Mouse (Mus musculus): ENCODE data around the gene Hist2h2ac.
A peak's percentile ranks its signal among the peaks of the same experiment; 100 is the strongest.

Hist2h2ac gene

DNA sequence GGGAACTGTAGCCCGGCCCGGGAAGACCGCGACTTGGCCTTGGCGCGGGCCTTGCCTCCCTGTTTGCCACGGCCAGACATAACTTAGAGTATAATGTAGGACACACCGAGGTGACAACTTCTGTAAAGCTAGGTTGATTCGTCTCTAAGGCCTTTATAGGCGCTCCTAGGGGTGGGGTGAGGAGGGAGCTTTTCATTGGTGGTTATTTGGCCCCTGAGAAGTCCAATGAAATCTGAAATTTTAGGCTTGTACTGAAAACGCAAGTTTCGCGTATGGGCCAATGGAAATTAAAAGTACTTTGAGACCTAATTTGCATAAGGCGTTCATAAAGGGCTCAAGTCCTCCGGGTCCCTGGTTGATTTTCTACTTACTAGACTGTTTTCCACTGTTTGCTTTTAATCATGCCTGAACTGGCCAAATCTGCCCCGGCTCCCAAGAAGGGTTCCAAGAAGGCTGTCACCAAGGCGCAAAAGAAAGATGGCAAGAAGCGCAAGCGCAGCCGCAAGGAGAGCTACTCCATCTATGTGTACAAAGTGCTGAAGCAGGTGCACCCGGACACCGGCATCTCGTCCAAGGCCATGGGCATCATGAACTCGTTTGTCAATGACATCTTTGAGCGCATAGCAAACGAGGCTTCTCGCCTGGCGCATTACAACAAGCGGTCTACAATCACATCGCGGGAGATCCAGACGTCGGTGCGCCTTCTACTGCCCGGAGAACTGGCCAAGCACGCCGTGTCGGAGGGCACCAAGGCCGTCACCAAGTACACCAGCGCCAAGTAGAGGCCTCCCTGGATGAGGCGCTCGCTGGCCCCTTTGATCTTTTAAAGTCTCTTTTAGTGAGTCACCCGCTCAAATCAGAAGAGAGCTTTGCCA is at the start of gene Hist2h2ac, which contains the start of gene Hist2h2be:
Gene Hist2h2ac (minus strand): TSS at position 116 of the 875 bp plus-strand sequence.
Gene Hist2h2be (plus strand): TSS at position 355 of the 875 bp plus-strand sequence.
- peak; percentile 80 for DNase-seq (ENCODE audit: extremely low spot score, low spot score)

DNA sequence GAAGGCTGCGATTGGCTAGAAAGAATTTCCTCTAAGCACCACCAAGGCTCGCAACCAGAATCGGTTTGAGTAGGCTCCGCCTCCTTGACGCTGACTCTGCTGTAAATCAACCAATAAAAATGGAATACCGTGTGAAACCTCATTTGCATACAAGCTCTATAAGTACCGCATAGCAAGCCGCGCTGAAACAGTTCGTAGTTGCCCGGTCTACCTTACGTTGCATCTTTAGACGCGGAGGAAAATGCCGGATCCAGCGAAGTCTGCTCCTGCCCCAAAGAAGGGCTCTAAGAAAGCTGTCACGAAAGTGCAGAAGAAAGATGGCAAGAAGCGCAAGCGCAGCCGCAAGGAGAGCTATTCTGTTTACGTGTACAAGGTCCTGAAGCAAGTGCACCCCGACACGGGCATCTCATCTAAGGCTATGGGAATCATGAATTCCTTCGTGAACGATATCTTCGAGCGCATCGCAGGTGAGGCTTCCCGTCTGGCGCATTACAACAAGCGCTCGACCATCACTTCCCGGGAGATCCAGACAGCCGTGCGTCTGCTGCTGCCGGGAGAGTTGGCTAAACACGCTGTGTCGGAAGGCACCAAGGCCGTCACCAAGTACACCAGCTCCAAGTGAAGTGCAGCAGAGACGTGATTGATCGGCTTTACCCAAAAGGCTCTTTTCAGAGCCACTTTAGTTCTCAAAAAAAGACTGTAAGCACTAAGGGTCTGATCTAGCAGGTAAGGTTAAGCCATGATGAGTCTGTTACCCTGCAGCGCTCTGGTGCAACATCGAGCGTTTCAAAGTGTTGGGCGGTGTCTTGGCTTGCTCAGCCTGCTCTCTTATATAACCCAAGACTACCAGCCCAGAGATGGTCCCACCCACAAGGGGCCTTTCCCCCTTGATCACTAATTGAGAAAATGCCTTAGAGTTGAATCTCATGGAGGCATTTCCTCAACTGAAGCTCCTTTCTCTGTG is 49.1 kb upstream of the Hist2h2ac start, which contains the start of gene Hist2h2bb:
Gene Hist2h2bb (plus strand): TSS at position 242 of the 964 bp plus-strand sequence.
- peak; percentile 92 for DNase-seq (ENCODE audit: extremely low spot score, low spot score)

DNA sequence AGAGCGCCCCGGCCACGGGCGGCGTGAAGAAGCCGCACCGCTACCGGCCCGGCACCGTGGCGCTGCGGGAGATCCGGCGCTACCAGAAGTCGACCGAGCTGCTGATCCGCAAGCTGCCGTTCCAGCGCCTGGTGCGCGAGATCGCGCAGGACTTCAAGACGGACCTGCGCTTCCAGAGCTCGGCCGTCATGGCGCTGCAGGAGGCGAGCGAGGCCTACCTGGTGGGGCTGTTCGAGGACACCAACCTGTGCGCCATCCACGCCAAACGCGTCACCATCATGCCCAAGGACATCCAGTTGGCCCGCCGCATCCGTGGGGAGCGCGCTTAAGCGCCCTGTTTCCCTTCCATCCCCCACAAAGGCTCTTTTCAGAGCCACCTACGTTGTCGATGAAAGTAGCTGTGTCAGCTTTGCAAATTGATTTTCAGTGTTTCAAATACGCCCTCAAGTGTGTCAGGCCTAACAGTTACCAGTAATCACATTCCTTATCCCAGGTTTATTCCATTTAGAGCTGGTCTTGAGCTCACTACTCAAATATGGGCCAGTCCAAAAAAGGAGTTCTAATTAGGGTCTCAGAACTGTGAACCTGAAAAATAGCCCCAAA is 48.2 kb upstream of the Hist2h2ac start:
- peak; percentile 60 for DNase-seq (ENCODE audit: extremely low spot score, low spot score)

- peak; percentile 79 for DNase-seq (ENCODE audit: extremely low spot score, low spot score)
Measured at GRCm38 (mm10) chr3:96268051-96268775, 47.5 kb upstream of the Hist2h2ac start, which contains the start of gene Hist2h3b. Gene Hist2h3b, plus strand, starts transcription at chr3:96268654.

GRCm38 (mm10) chr3:96267541-96267940 is 46.9 kb upstream of the Hist2h2ac start:
- DNase-seq (ENCODE audit: extremely low spot score, low spot score), result no peak

DNA sequence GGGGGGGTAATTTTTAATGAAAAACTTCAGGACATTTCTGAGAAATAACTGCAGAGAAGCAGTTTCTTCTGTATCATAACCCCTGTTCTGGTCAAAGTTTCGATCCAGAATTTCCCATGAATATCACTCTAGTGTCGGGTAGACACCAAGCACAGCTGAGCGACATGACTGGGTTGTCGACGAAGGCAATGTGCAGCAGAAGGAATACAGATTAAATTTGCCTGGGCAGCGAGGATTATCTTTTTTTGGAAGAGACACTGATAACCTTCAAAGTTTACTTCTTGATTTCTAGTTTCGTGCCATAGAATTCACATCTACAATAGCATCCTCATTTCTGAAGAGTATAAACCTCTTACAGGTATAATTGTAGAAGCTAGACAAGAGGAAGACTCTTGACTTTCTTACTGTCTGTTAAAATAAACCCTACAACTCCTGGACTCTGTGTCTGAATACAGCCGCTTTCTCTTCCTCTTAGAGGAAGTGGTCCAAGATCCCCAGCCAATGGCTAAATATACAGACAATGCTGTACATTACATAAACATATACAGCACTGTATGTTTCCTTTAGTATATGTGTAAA is 45.5 kb upstream of the Hist2h2ac start:
- no peak for DNase-seq (ENCODE audit: extremely low spot score, low spot score)

DNA sequence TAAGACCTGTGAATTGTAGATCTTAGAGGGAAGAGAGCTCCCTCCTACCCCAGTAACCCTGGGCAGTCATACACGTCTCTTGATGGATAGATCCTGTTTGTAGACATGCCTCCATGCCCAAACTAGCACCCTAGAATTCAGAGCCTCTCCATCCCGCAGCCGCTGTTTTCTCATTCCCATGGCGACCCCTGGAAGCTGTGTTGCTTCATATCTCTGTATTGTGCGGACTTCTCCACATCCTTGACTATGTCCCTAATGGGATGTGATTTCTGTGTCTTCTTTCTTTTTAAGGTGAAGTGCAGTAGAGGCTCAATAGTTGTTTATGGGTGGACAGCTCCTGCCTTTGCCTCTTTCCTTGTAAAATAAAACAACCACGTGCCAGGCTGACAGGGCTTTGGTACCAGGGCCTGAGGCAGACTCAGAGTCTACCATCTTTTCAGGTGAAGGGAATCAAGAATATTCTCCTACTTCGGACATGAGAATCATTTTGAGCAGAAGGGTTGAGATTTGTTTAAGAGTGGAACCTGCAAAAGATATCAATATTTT is 43.8 kb upstream of the Hist2h2ac start:
- DNase-seq (ENCODE audit: extremely low spot score, low spot score), result no peak

GRCm38 (mm10) chr3:96263558-96264403 is 43.1 kb upstream of the Hist2h2ac start:
- DNase-seq (ENCODE audit: extremely low spot score, low spot score), result peak; percentile 68

- DNase-seq (ENCODE audit: extremely low spot score, low spot score), result peak; percentile 97
Measured at GRCm38 (mm10) chr3:96262979-96263550, 42.4 kb upstream of the Hist2h2ac start, which contains the start of gene Hist2h4. Gene Hist2h4, minus strand, starts transcription at chr3:96263311.

DNA sequence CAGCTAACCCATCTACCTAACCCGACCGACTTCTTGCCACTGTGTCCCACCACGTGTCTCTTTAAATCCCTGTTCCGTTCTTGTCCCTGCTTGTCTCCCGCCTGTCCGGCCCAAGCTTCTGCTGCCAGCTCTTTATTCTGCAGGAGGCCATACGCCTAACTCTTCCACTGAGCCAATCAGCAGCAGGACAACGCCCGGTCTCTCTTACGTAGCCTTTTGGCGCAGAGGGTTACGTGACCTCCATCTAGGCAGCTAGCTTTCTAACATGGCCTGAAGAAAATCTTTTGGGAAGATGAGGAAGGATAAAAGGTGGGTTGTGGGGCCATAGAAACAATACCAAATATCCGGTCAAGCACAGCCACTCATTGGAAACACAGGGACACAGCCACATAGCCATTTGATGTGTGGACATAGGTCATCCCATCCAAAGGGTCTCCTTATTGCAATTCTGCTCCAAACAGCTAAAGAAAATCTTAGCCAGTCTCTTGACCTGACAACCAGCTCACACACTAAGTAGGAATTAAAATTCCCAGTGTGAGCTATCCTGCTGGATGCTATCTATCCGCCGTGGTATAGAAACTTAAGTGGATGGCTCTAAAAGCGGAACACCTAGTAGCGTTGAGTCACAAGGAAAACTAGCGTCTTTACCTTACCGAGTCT is 41.7 kb upstream of the Hist2h2ac start:
- peak; percentile 81 for DNase-seq (ENCODE audit: extremely low spot score, low spot score)

- DNase-seq (ENCODE audit: extremely low spot score, low spot score), result no peak
Measured at GRCm38 (mm10) chr3:96261623-96262022, 40.9 kb upstream of the Hist2h2ac start.

GRCm38 (mm10) chr3:96260220-96260619 is 39.5 kb upstream of the Hist2h2ac start:
- DNase-seq (ENCODE audit: extremely low spot score, low spot score), result no peak

DNA sequence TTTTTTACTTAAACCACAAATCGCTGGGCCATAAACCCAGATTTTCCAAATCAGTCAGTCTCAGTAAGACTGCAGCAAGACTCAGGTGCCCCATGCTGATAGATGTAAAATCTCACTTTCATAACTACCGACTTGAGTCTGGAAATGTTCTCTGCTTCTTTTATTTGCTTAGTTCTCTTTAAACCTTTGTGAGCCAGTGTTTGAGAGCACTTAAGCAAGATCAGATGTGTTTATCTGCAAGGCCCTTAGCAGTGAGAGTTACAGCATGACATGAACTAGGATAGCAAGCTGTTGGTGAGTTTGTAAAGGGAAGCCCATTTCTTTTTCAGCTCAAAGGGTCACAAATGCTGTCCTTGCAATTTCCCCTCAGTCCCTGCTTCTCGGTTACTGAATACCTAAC is 36.5 kb upstream of the Hist2h2ac start:
- no peak for DNase-seq (ENCODE audit: extremely low spot score, low spot score)

DNA sequence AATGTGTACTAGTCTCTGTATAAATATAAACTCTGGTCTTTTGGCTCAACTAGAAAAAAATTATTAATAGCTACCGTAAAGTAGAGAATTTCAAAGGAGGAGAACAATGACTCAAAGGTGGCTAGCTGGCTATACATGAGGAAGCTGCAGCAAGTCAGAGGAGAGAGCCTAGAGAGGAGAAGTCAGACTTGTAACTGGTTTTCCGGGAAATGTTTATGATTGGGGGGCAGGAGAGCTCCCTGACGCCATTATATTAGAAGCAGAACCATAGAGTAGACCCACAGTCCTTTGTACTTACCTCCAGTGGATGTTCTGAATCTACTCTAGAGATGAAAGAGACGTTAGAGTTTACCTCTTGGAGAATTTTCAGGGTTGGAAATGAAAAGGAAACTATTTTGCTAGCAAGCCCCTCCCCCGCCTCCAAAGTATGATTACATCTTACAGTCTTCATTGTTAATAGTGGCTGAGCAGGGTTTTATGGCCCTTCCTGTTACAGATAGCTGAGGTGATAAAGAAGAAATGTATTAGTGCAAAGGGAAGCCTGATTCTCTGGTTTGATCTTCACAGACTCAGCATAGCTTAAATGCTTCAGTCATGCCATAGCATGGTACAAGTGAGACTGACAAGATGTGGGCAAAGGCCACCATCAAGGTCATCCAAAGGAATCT is 35.4 kb upstream of the Hist2h2ac start:
- no peak for DNase-seq (ENCODE audit: extremely low spot score, low spot score)

DNA sequence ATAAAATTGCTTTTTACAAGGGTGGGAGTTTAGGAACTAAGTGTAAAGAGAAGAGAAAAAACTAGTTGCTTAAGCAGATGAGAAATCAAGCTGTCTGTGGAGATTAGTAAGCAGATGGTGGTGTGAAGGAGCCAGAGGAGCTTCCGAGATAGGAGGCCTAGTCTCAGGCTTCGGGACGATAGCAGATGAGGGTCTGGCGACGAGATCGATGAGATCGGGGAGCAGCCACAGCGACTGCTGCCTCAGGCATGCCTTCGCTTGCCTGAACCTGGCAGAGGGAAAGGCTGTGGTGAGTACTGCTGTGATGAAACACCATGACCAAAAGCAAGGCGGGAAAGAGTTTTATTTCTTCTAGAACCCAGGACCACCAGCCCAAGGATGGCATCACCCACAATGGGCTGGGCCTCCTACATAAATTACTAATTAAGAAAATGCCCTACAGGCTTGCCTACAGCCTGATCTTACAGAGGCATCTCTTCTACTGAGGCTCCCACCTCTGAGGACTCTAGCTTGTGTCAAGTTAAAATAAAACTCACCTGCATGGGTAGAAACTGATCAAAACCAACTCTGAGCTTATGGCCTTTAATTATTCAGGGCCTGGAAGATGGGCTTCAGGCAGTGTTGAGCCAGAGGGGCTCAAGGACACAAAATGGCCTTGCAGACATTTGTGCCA is 34.1 kb upstream of the Hist2h2ac start:
- DNase-seq (ENCODE audit: extremely low spot score, low spot score), result no peak

- no peak for DNase-seq (ENCODE audit: extremely low spot score, low spot score)
Measured at GRCm38 (mm10) chr3:96251787-96252186, 31.1 kb upstream of the Hist2h2ac start.

DNA sequence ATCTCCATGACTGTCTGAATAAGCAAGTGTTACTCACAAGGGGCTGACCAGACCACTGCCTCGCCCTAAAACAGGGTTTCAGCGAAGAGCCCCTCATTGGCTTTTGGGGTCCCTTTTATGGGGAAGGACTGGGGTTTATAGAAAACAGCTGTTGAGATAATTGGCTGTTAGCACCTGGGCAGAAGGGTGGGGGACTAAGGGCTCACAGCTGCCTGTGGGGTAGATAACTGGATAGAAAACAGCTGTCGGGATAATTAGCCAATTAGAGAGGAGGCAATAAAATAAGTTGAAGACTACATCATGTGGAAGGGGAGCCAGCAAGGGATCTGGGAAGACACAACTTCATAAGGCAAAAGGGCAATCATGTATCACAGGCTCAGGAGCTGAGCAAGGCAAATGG is 30.2 kb upstream of the Hist2h2ac start:
- no peak for DNase-seq (ENCODE audit: extremely low spot score, low spot score)
